Mouse (Mus musculus) naive thymus-derived CD4-positive, alpha-beta T cell, adult 2 months (primary cell): Measurements from ENCODE around the gene Tigar.

Experiments used
- DNase-seq: peaks from one replicate; pipeline ENCODE4 v3.0.0-alpha.2; 2011; ENCODE audit warnings: low read depth

Gene Tigar

GRCm38 (mm10) chr6:127109402-127109930 lies at the start of gene Tigar:
TSS of gene Tigar (minus strand) at chr6:127109557.
- DNase-seq: peak; percentile 98

- DNase-seq: no peak
Observed at GRCm38 (mm10) chr6:127157321-127157720, 48.0 kb upstream of the Tigar start.

- peak; percentile 80 for DNase-seq
Observed at GRCm38 (mm10) chr6:127155468-127155867, 46.1 kb upstream of the Tigar start.

GRCm38 (mm10) chr6:127154708-127155268 lies 45.4 kb upstream of the Tigar start:
- peak; percentile 88 for DNase-seq

- peak; percentile 63 for DNase-seq
Observed at GRCm38 (mm10) chr6:127153972-127154707, 44.8 kb upstream of the Tigar start.

GRCm38 (mm10) chr6:127153296-127153800 lies 44.0 kb upstream of the Tigar start:
- DNase-seq: peak; percentile 54

- peak; percentile 90 for DNase-seq
Observed at GRCm38 (mm10) chr6:127152106-127152951, 43.0 kb upstream of the Tigar start, which contains the start of gene Ccnd2. TSS of gene Ccnd2 (minus strand) at chr6:127152193.

- peak; percentile 83 for DNase-seq
Observed at GRCm38 (mm10) chr6:127151565-127152105, 42.3 kb upstream of the Tigar start.

GRCm38 (mm10) chr6:127150663-127151564 lies 41.6 kb upstream of the Tigar start:
- DNase-seq: peak; percentile 80

GRCm38 (mm10) chr6:127149944-127150662 lies 40.7 kb upstream of the Tigar start:
- peak; percentile 55 for DNase-seq

- DNase-seq: peak; percentile 67
Observed at GRCm38 (mm10) chr6:127149303-127149943, 40.1 kb upstream of the Tigar start.

GRCm38 (mm10) chr6:127148526-127149302 lies 39.4 kb upstream of the Tigar start:
- peak; percentile 47 for DNase-seq

- peak; percentile 95 for DNase-seq
Observed at GRCm38 (mm10) chr6:127147665-127148064, 38.3 kb upstream of the Tigar start.

GRCm38 (mm10) chr6:127146322-127146947 lies 37.1 kb upstream of the Tigar start:
- no peak for DNase-seq

- no peak for DNase-seq
Observed at GRCm38 (mm10) chr6:127145464-127146190, 36.3 kb upstream of the Tigar start.

GRCm38 (mm10) chr6:127143576-127144288 lies 34.4 kb upstream of the Tigar start:
- DNase-seq: no peak

GRCm38 (mm10) chr6:127143124-127143520 lies 33.8 kb upstream of the Tigar start:
- no peak for DNase-seq
